Mouse (Mus musculus): Measurements from ENCODE around the gene Yeats4. TPM values are rescaled to one million over a fixed set of nuclear protein-coding genes. Genes with fewer than 3 reads are reported as not detected.

The Yeats4 gene
- polyA plus RNA-seq, 1 experiment from 2014 or later: 53.2 TPM

- H3K27me3 ChIP-seq (ENCODE audit: control insufficient read depth, insufficient read depth, low read depth, low read length): no peaks in the 10 kb centered on the region
- no peak overlapping the region for H3K4me2 ChIP-seq (ENCODE audit: low read depth, low read length)
- no peak overlapping the region for H3K4me3 ChIP-seq (ENCODE audit: low read length)
- no peak overlapping the region for H3K27ac ChIP-seq (ENCODE audit: low read length)
- no peaks in the 10 kb centered on the region for H3K36me3 ChIP-seq (ENCODE audit: control insufficient read depth, insufficient read depth, low read length)
- 74% methylated on average over 5 of the region's 5 CpGs for WGBS
- no peaks in the 10 kb centered on the region for H3K9me3 ChIP-seq (ENCODE audit: control insufficient read depth, low read length)
- no peaks in the 10 kb centered on the region for H3K4me1 ChIP-seq (replicated peaks; ENCODE audit: control insufficient read depth, insufficient read depth, low read length)
- no peak overlapping the region for H3K9ac ChIP-seq (ENCODE audit: low read length)
- ATAC-seq (ENCODE audit: low read depth): no peak
Observed at GRCm38 (mm10) chr10:117193364-117193763, 30.9 kb downstream of the Yeats4 start.

GRCm38 (mm10) chr10:117185399-117186089 lies 38.8 kb downstream of the Yeats4 start:
- H3K36me3 ChIP-seq (ENCODE audit: control insufficient read depth, insufficient read depth, low read length): no peaks in the 10 kb centered on the region
- peaks cover 4% of the 10 kb centered on the region; the same call in 1 of the 2 replicates for H3K4me1 ChIP-seq (replicated peaks; ENCODE audit: control insufficient read depth, insufficient read depth, low read length)
- no peaks in the 10 kb centered on the region for H3K27me3 ChIP-seq (ENCODE audit: control insufficient read depth, insufficient read depth, low read depth, low read length)
- no peak for ATAC-seq (ENCODE audit: low read depth)
- no peaks in the 10 kb centered on the region for H3K9me3 ChIP-seq (ENCODE audit: control insufficient read depth, low read length)
- H3K4me3 ChIP-seq (ENCODE audit: low read length): no peak overlapping the region
- WGBS: 36% methylated on average over 9 of the region's 9 CpGs
- no peak overlapping the region for H3K4me2 ChIP-seq (ENCODE audit: low read depth, low read length)
- no peak overlapping the region for H3K9ac ChIP-seq (ENCODE audit: low read length)
- no peak overlapping the region for H3K27ac ChIP-seq (ENCODE audit: low read length)

- no peaks in the 10 kb centered on the region for H3K27me3 ChIP-seq (ENCODE audit: control insufficient read depth, insufficient read depth, low read depth, low read length)
- WGBS: 12% methylated on average over 3 of the region's 3 CpGs
- no peak overlapping the region for H3K27ac ChIP-seq (ENCODE audit: low read length)
- H3K9ac ChIP-seq (ENCODE audit: low read length): no peak overlapping the region
- peak; percentile 73; the same call in 1 of the 2 replicates for ATAC-seq (ENCODE audit: low read depth)
- H3K9me3 ChIP-seq (ENCODE audit: control insufficient read depth, low read length): no peaks in the 10 kb centered on the region
- H3K36me3 ChIP-seq (ENCODE audit: control insufficient read depth, insufficient read depth, low read length): no peaks in the 10 kb centered on the region
- H3K4me3 ChIP-seq (ENCODE audit: low read length): no peak overlapping the region
- H3K4me1 ChIP-seq (replicated peaks; ENCODE audit: control insufficient read depth, insufficient read depth, low read length): peaks cover 4% of the 10 kb centered on the region; the same call in 1 of the 2 replicates
- H3K4me2 ChIP-seq (ENCODE audit: low read depth, low read length): no peak overlapping the region
Observed at GRCm38 (mm10) chr10:117181098-117181497, 43.2 kb downstream of the Yeats4 start.

GRCm38 (mm10) chr10:117174645-117175044 lies 49.7 kb downstream of the Yeats4 start:
- Histone ChIP-seq H3K4me1 (replicated peaks; ENCODE audit: control insufficient read depth, insufficient read depth, low read length) (peaks cover 5% of the 10 kb centered on the region), H3K4me3 (ENCODE audit: low read length) (no peak overlapping the region), H3K36me3 (ENCODE audit: control insufficient read depth, insufficient read depth, low read length) (no peaks in the 10 kb centered on the region), H3K9ac (ENCODE audit: low read length) (no peak overlapping the region), H3K4me2 (ENCODE audit: low read depth, low read length) (0 out of 2 replicates have a peak overlapping the region, but pooled peaks have one; percentile 9), H3K9me3 (ENCODE audit: control insufficient read depth, low read length) (no peaks in the 10 kb centered on the region), H3K27ac (ENCODE audit: low read length) (no peak overlapping the region), H3K27me3 (ENCODE audit: control insufficient read depth, insufficient read depth, low read depth, low read length) (no peaks in the 10 kb centered on the region)
- ATAC-seq (ENCODE audit: low read depth): no peak
- 66% methylated on average over 12 of the region's 12 CpGs for WGBS

GRCm38 (mm10) chr10:117173566-117174438 lies 50.5 kb downstream of the Yeats4 start:
- no peak overlapping the region for H3K4me2 ChIP-seq (ENCODE audit: low read depth, low read length)
- ATAC-seq (ENCODE audit: low read depth): no peak
- 43% methylated on average over 12 of the region's 13 CpGs for WGBS
- H3K36me3 ChIP-seq (ENCODE audit: control insufficient read depth, insufficient read depth, low read length): no peaks in the 10 kb centered on the region
- no peak overlapping the region for H3K9ac ChIP-seq (ENCODE audit: low read length)
- H3K27me3 ChIP-seq (ENCODE audit: control insufficient read depth, insufficient read depth, low read depth, low read length): no peaks in the 10 kb centered on the region
- H3K4me1 ChIP-seq (replicated peaks; ENCODE audit: control insufficient read depth, insufficient read depth, low read length): peaks cover 5% of the 10 kb centered on the region
- H3K9me3 ChIP-seq (ENCODE audit: control insufficient read depth, low read length): no peaks in the 10 kb centered on the region
- no peak overlapping the region for H3K4me3 ChIP-seq (ENCODE audit: low read length)
- no peak overlapping the region for H3K27ac ChIP-seq (ENCODE audit: low read length)

GRCm38 (mm10) chr10:117173111-117173510 lies 51.2 kb downstream of the Yeats4 start:
- H3K9me3 ChIP-seq (ENCODE audit: control insufficient read depth, low read length): no peaks in the 10 kb centered on the region
- no peaks in the 10 kb centered on the region for H3K27me3 ChIP-seq (ENCODE audit: control insufficient read depth, insufficient read depth, low read depth, low read length)
- H3K9ac ChIP-seq (ENCODE audit: low read length): no peak overlapping the region
- WGBS: 85% methylated on average over 1 of the region's 1 CpGs
- peaks cover 5% of the 10 kb centered on the region for H3K4me1 ChIP-seq (replicated peaks; ENCODE audit: control insufficient read depth, insufficient read depth, low read length)
- H3K36me3 ChIP-seq (ENCODE audit: control insufficient read depth, insufficient read depth, low read length): no peaks in the 10 kb centered on the region
- no peak for ATAC-seq (ENCODE audit: low read depth)
- H3K4me2 ChIP-seq (ENCODE audit: low read depth, low read length): no peak overlapping the region
- H3K4me3 ChIP-seq (ENCODE audit: low read length): no peak overlapping the region
- H3K27ac ChIP-seq (ENCODE audit: low read length): no peak overlapping the region

GRCm38 (mm10) chr10:117172069-117172468 lies 52.2 kb downstream of the Yeats4 start:
- Histone ChIP-seq H3K9me3 (ENCODE audit: control insufficient read depth, low read length) (no peaks in the 10 kb centered on the region), H3K4me1 (replicated peaks; ENCODE audit: control insufficient read depth, insufficient read depth, low read length) (peaks cover 5% of the 10 kb centered on the region), H3K4me3 (ENCODE audit: low read length) (no peak overlapping the region), H3K27ac (ENCODE audit: low read length) (no peak overlapping the region), H3K27me3 (ENCODE audit: control insufficient read depth, insufficient read depth, low read depth, low read length) (no peaks in the 10 kb centered on the region), H3K4me2 (ENCODE audit: low read depth, low read length) (no peak overlapping the region), H3K9ac (ENCODE audit: low read length) (no peak overlapping the region), H3K36me3 (ENCODE audit: control insufficient read depth, insufficient read depth, low read length) (no peaks in the 10 kb centered on the region)
- 17% methylated on average over 3 of the region's 3 CpGs for WGBS
- peak; percentile 52; the same call in 1 of the 2 replicates for ATAC-seq (ENCODE audit: low read depth)

GRCm38 (mm10) chr10:117166785-117167425 lies 57.4 kb downstream of the Yeats4 start:
- Histone ChIP-seq H3K9me3 (ENCODE audit: control insufficient read depth, low read length) (no peaks in the 10 kb centered on the region), H3K4me2 (ENCODE audit: low read depth, low read length) (no peak overlapping the region), H3K4me1 (replicated peaks; ENCODE audit: control insufficient read depth, insufficient read depth, low read length) (peaks cover 2% of the 10 kb centered on the region), H3K36me3 (ENCODE audit: control insufficient read depth, insufficient read depth, low read length) (no peaks in the 10 kb centered on the region), H3K27me3 (ENCODE audit: control insufficient read depth, insufficient read depth, low read depth, low read length) (no peaks in the 10 kb centered on the region), H3K4me3 (ENCODE audit: low read length) (no peak overlapping the region), H3K9ac (ENCODE audit: low read length) (no peak overlapping the region), H3K27ac (ENCODE audit: low read length) (no peak overlapping the region)
- ATAC-seq (ENCODE audit: low read depth): no peak
- WGBS: 88% methylated on average over 11 of the region's 11 CpGs
